Mouse (Mus musculus): ENCODE data around the gene Olfr1183.
"Not testable (repeated sequence)": the region's sequence is repeated elsewhere in the genome, so short reads cannot be mapped to it uniquely, and the experiment has no call there.

The Olfr1183 gene

DNA sequence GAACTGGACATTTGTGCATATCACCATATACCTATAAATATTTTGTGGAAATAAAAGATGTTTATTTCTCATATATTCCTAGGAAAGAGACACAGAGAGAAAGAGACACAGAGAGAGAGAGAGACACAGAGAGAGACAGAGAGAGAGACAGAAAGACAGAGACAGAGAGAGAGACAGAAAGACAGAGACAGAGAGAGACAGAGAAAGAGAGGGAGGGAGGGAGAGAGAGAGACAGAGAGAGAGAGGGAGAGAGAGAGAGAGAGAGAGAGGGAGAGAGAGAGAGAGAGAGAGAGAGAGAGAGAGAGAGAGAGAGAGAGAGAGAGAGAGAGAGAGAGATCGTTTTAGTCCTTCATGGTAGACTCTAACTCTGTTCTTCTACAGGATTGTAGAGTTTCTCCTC is at the start of gene Olfr1183:
Gene Olfr1183, plus strand, starts transcription at position 301 of the 400 bp plus-strand sequence.
- DNase-seq = not testable (repeated sequence)

DNA sequence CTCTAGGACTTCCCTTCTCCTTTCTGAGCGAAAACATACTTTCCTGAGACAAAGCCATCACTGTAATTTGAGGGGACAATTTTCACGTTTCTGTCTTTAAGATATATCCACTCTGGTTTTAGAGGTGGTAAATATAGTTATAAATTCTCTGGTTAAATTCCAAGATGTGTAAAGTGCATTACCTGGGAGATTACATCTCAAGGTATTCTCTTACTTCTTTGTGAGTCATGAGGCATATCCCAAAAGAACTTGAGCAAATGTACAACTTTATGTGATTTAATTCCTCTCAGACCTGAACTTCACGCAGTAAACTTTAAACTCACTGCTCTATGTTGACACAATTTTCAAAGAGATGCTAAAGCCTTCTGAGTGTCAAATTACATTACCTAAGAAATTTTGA is 48.3 kb upstream of the Olfr1183 start, which contains the start of gene Olfr1179:
Gene Olfr1179, minus strand, starts transcription at position 101 of the 400 bp plus-strand sequence.
- DNase-seq = no peak

DNA sequence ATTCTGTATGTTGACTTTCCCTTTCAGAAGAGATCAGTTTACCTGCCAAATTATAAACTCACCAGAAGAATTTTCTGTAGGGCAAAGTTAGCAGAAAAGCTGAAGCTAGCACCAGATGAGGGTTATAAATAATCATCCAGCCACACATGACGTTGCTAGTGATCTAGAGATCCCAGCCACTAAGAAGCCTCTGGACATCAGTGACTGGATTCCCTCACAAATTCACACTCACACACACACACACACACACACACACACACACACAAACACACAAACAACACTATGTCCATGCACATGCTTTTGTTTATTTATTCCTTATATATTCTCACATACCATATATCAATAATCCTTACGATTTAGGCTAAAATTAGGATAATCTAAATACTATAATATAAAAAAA is 35.6 kb upstream of the Olfr1183 start, which contains the start of gene Olfr1180:
Gene Olfr1180, minus strand, starts transcription at position 101 of the 400 bp plus-strand sequence.
- DNase-seq = no peak

DNA sequence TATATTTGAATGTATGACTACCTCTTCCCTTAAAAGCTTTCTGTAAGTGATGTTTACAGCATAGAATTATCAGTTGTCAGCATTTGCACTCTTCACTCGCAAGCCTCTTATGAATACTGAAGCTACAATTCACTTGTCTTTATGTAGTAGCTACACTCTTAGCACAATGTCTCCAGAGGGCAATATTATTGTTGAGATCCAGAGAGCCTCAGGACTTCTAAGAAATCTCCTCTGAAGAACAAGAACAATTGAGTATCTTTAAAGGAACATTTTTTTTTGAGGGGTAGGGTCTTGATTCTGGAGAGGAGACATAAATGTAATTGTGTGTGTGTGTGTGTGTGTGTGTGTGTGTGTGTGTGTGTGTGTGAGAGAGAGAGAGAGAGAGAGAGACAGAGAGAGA is 28.6 kb upstream of the Olfr1183 start, which contains the start of gene Olfr1181:
Gene Olfr1181, minus strand, starts transcription at position 101 of the 400 bp plus-strand sequence.
- DNase-seq = no peak

DNA sequence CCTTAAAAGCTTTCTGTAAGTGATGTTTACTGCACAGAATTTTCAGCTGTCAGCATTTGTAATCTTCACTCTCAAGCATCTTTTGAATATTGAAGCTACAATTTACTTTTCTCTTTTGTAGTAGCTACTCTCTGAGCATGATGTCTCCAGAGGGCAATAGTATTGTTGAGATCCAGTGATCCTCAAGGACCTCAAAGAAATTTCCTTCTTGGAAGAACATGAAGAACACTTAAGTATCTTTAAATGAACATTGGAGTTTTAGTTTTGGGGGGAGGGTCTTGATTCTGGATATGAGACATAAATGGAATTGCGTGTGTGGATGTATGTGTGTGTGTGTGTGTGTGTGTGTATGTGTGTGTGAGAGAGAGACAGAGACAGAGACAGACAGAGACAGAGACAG is 5.6 kb upstream of the Olfr1183 start, which contains the start of gene Gm13757:
Gene Gm13757, minus strand, starts transcription at position 101 of the 400 bp plus-strand sequence.
- peak; percentile 33 for DNase-seq

DNA sequence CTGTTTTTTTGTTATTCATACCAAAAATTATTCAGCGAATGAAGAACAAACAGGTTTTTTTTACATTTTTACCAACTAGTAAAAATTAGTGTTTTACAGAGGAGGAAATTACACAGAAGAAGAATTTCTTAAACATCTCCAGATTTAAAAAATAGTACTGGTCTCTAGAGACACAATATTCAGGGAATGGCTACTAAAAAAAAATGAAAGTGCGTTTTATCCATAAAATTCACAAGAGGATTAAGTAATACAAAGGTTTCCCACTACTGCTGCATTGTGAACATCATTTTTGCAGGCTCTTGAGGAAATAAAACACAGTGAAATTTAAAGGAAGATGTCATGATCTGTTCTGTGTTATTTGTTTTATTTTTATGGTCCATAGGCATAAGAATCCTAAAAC is 28.6 kb downstream of the Olfr1183 start, which contains the start of gene Olfr1184:
Gene Olfr1184, plus strand, starts transcription at position 301 of the 400 bp plus-strand sequence.
- no peak for DNase-seq

DNA sequence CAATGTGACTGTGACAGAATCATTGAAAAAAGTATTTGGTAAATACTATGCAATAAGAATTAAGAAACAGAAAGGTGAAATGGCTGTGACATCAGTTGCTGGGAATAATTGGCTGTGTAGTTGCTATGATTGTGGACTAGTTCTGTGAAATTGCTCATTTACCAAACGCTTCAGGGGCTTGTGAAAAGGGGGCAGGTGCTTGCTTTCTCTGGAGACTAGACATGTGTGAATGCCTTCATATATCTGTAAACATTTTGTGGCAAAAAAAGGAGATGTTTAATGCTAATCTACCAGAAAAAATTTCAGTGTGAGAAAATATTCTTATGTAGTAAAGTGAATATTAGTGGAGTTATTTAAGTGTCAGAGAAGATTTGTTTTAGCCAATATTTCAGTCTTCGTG is 38.4 kb downstream of the Olfr1183 start, which contains the start of gene Olfr1185-ps1:
Gene Olfr1185-ps1, plus strand, starts transcription at position 301 of the 400 bp plus-strand sequence.
- no peak for DNase-seq

DNA sequence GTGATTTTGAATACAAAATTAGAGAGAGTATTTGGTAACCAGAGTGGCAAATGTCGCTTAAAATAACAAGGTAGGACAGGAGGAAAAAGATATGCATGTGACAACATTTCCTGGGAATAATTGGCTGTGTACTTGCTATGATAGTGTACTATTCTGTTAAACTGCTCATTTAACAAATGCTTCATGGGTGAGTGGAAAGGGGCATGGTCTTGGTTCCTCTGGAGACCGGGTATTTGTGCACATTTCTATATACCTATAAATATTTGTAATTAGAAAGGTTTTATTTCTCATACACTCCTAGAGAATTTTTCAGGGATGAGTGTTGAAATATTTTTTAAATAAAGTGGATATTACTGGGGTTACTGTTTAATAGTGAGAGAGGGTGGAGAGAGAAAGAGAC is 63.6 kb downstream of the Olfr1183 start, which contains the start of gene Olfr1186:
Gene Olfr1186, plus strand, starts transcription at position 301 of the 400 bp plus-strand sequence.
- DNase-seq = no peak

Measured in retina, postnatal 1 day (tissue).